Mouse (Mus musculus): Measurements from ENCODE around the gene Srd5a2. TPM values are rescaled to one million over a fixed set of nuclear protein-coding genes. Genes with fewer than 3 reads are reported as not detected.
A peak's percentile ranks its signal among the peaks of the same experiment; 100 is the strongest.
"Not testable (repeated sequence)": the region's sequence is repeated elsewhere in the genome, so short reads cannot be mapped to it uniquely, and the experiment has no call there.

The Srd5a2 gene
- not detected for total RNA-seq (2021)

- DNase-seq: no peak
- intact Hi-C loops (cut with DNase I): no loop called here
Measured at GRCm38 (mm10) chr17:74047210-74048082, at the start of gene Srd5a2. Gene Srd5a2 (minus strand): TSS chr17:74047916.

GRCm38 (mm10) chr17:74088886-74089678, 41.4 kb upstream of the Srd5a2 start:
- peak; percentile 7 to 22 for DNase-seq
- intact Hi-C loops (cut with DNase I): no loop called here

GRCm38 (mm10) chr17:74088016-74088415, 40.3 kb upstream of the Srd5a2 start:
- intact Hi-C loops (cut with DNase I): no loop called here
- DNase-seq: no peak

DNA sequence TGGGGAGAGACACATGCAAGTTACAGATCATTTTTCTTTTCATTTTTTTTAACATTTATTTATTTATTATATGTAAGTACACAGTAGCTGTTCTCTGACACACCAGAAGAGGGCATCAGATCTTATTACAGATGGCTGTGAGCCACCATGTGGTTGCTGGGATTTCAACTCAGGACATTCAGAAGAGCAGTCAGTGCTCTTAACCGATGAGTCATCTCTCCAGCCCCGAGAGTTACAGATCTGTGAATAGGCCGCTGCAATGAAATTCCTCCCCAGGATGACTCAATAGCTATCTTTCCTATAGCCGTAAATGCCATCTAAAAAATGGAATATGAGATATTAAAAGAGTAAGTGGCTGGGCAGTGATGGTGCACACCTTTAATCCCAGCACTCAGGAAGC, 35.7 kb upstream of the Srd5a2 start:
- intact Hi-C loops (cut with DNase I): no loop called here
- DNase-seq: no peak

DNA sequence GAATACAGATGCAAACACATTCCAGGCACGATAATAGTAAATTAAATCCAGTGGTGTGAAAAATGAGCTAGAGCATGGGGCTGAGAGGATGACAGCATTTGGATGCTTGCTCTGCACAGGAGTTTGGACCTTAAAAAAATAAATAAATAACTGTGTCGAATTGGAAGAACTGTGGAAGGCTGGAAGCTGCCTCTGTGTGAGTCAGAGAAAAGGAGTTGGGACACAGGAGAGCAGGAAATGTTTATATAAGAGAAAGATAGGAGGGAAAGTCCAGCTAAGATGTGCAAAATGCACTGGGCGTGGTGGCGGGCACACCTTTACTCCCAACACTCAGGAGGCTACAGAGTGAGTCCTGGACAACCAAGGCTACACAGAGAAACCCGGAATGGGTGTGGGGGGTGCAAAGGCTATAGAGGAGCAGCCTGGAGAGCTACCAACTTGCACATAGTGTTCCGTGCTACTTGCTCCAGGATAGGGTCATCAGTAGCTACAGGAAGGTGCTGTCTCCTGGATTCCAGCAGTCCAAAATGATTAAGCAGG, 32.4 kb upstream of the Srd5a2 start:
- intact Hi-C loops (cut with DNase I): no loop called here

DNA sequence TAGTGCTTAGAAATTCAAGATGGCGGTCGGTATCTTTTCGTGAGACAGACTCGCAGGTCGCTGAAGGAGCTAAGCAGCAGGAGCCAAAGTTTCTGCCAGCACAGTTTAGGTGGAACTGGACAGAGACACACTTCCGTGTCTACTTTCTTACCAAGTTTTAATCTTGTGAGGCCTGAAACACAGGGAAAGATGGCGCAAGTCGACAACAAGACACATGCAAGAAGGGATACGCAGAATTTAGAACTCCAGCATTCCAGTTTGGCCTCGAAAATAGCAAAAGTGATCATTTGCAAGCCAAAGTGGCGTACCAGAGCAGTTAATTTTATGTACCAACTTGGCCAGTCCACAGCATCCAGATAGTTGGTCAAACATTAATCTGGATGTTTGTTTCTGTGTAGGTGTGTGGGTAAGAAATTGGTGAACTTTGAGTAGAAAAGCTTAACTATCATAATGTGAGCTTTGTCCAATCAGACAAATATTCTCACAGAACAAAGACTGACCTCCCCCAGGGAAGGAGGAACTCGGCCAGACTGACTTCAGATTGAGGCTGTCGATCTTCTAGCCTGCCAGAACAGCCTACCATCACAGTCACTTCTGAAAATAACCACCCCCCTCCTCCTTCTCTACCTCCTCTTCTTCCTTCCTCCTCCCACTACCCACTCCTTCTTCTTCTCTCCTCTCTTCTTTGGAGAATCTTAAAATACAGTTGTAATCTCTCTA, 31.2 kb upstream of the Srd5a2 start:
- DNase-seq: no peak
- intact Hi-C loops (cut with DNase I): no loop called here

More for the DNA sequence above, 32.4 kb upstream of the Srd5a2 start:
- DNase-seq: no peak

DNA sequence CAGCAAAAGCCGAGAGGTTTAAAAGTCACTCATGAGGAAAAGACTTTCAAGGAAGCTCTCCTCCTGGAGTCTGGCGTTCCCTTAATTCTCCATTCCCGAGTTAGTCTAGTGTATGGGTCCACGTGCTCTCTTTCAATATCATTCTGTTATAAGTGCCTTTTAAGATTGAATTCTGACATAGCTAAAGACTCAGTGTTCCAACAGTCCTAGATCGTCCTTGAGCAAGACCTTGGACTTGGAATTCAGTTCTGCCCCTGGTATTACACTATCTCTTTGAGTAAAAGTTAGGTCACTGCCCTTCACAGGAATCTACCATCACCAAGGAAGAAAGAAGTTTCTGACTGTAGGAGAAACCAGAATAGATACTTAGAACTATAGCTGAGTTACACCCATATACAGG, 25.4 kb upstream of the Srd5a2 start:
- intact Hi-C loops (cut with DNase I): not testable (repeated sequence)

GRCm38 (mm10) chr17:74062763-74063162, 15.0 kb upstream of the Srd5a2 start:
- intact Hi-C loops (cut with DNase I); DNase-seq: not testable (repeated sequence)

More for the DNA sequence above, 25.4 kb upstream of the Srd5a2 start:
- DNase-seq: not testable (repeated sequence)

DNA sequence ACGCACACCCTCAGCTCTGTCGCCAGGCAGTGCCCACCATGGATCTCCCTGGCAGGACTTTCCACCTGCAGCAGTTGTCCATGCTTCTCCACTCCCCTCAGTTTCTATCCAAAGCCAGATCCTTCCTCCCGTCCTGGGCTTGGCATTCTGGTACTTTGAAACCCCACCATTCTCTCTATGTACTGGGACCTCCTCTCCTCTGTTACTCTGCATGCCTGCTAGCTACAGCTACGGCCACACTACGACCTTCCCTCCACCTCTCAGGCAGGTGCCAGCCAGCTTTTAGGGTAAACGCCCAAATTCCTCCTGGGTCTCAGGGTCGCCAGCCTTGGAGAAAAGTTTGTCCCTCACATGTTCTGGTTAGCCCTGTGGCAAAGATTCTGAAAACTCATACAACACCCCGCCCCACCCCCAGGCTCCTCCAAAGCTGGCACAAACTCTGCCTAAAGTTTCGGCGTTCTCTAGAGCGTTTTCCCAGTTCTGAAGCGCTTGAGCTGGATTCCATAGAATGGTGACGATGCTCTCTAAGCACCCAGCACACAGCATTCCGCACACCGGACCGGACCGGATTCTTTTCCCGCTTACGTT, 607 bp upstream of the Srd5a2 start:
- DNase-seq: no peak
- intact Hi-C loops (cut with DNase I): no loop called here

- intact Hi-C loops (cut with DNase I): no loop called here
- DNase-seq: no peak
Measured at GRCm38 (mm10) chr17:74043754-74044153, 4.0 kb downstream of the Srd5a2 start.

DNA sequence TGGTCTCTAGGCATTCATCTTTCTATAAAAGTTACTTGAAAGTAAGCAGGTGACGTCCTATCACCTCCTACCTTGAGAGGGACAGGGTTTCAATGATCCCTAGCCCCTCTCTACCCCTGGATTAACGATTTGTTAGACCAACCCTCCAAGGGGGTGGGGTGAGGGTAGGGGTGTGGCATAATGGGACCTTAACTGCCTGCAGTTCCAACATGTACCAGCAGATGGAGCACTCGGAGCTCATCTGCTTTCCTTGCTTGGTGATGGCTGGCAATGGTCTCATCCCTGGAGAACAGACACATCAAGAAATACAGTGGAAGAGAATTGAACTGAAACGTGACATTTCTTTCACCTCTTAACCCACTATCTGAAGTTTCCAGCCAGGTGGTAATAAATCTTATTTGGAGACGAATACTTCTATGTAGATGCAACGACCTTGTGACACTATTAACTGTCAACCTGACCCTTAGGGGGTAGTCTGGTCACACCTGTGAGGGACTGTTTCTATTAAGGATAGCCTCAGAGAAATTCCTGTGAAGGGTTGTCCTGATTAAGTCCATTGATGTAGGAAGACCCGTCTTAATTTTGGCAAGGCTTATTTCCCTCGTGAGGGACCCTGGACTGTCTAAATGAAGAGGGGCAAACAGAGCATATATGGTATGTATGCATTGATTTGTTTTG, 27.1 kb downstream of the Srd5a2 start:
- intact Hi-C loops (cut with DNase I): loop anchor here (5.0 to 10.0 kb wide), 3 partner anchors 172 to 374 kb away; partner anchors contain the start of genes Memo1 and Slc30a6
- DNase-seq: peak; percentile 87 to 93

DNA sequence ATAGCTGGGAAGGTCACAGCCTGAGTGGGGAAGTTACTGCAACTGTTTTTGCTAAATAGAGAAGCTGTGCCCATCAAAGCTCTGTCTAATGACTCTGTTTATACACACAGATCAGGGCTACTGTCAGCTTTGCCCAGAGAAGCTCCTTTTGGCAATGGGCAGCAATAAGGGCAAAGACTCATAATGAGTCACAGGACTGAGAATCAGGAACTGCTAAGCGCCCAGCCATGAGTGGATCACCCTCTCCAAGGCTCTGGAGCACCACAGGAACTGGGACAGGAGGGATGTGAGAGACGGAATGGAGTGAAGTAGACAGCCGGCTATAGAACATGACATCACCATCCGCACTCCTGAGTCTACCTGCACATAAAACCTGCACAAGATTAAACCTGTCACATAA, 29.4 kb downstream of the Srd5a2 start:
- intact Hi-C loops (cut with DNase I): no loop called here
- no peak for DNase-seq

- intact Hi-C loops (cut with DNase I): no loop called here
- DNase-seq: no peak
Measured at GRCm38 (mm10) chr17:74017649-74018048, 30.1 kb downstream of the Srd5a2 start.

DNA sequence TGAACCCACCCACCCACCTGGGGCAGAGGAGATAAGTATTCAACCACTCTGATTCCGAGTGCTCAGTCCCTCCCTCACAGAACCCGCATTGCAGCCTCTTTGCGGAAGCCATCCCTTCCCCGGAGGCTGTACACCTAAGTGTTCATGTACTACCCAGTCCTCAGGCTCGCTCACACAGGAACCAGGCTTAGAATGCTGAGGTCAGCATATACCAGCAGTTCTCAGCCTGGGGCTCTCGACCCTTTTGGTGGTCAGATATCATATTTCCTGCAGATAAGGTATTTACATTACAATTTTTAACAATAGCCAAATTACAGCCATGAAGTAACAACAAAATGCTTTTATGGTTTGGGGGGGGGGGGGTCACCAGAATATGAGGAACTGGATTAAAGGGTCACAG, 32.6 kb downstream of the Srd5a2 start:
- DNase-seq: no peak
- intact Hi-C loops (cut with DNase I): loop anchor here (2.0 kb wide), 1 partner anchor 124 kb away; no protein-coding TSS in a partner anchor

DNA sequence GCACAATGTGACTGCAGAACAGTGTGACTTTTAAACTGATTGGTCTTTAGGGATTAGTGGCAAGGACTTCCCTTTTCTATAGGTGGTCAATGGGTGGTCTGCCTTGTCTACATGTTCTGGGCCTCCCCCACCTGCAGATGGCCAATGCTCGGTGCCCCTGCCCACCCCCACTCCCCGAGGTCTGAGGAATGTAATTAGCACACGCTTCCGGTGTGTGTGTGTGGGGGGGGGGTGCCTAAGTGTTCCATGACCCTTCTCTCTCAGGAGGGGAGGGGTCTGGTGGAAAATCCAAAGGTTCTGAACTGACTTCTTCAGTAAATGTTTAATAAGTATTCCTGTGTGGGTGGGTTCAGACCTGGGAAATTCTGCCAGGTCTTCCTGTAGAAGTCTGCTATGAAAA, 39.0 kb downstream of the Srd5a2 start:
- intact Hi-C loops (cut with DNase I): no loop called here
- no peak for DNase-seq

DNA sequence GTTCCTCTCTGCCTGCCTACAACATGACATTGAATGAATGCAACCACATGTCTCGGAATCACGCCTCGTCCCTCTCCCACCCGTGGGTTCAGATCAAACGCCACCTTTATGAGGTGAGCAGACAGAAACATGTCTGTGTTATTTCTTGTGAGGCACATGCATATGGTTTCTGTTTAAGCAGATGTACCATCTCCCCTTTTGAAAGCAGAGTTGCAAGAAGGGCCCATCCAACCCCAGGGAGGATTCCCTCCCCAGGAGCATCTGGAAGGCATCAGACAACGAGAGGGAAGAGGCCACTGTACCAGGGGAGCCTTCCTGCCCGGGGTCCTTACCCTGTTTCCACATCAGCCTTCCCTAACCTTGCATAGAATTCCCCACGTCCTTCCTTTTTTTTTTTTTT, 40.7 kb downstream of the Srd5a2 start:
- intact Hi-C loops (cut with DNase I): no loop called here

GRCm38 (mm10) chr17:74002396-74002795, 45.3 kb downstream of the Srd5a2 start:
- no peak for DNase-seq
- intact Hi-C loops (cut with DNase I): no loop called here

More for the DNA sequence above, 40.7 kb downstream of the Srd5a2 start:
- DNase-seq: no peak

DNA sequence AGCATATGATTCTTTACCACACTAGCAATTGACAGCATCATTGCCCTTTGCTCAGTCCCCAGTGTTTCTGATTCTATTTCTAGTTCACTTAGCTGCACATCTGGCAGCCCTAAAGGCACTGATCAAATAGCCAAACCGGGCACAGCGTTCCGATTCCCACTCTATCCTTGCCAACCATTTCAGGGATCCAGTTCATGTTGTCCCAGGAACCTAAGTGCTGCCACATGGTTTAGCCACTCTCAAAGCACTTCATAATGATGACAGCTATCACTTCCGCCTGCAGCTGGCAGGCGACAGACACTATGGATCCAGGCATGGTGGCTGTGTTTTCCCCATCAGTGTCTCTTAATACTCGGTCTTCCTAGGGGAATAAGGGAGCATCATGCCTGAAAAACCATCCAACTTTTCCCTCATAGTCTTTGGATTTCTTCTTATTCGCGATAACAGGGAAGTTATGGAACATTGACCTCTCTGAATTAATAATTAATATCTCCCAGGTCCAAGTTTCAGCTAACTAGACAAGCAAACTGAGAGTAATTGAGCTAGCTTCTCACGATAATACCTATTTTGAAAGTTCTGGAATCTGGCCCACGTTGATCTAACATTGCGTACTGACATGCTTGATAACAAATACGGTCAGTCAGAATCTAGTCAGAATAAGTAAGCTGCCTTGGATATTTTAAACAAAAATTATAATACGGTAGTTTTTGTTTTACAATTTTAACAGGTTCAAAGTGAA, 51.6 kb downstream of the Srd5a2 start:
- intact Hi-C loops (cut with DNase I): no loop called here
- no peak for DNase-seq

- intact Hi-C loops (cut with DNase I): no loop called here
- DNase-seq: peak in 1 of 2 experiments; percentile 26
Measured at GRCm38 (mm10) chr17:73991264-73991663, 56.5 kb downstream of the Srd5a2 start.
